Mouse (Mus musculus): Measurements from ENCODE around the gene Rxra. TPM values are rescaled to one million over a fixed set of nuclear protein-coding genes. Genes with fewer than 3 reads are reported as not detected.

Rxra gene
- total and polyA plus RNA-seq, 3 experiments, result 2.1 to 5.5 (median 2.4) TPM

DNA sequence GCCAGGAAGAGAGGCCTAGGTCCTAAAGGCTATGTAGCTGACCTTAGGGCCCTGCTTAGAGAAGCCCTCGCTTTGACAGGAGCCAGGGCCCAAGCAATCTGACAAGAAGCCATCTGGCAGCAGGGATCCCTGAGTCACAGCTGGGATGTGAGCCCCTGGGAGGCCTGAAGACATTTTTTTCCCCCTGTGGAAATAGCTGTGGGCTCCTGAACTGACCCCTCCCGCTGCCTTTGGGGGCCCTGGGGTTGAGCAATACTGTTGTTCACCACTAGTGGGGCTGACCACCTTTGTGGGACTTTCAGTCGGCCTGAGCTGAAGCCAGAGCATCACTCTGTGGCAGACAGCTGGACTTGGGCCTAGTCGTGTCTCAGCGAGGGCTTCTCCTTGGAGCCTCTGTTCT, 99.4 kb downstream of the Rxra start:
- Histone ChIP-seq H3K27me3 (replicated peaks) (peaks cover 95% of the 10 kb centered on the region), H3K36me3 (replicated peaks in 1 of 2; ENCODE audit: control insufficient read depth in 1 of 2, insufficient read depth in 1 of 2, low read length in 1 of 2) (no peaks in the 10 kb centered on the region), H3K4me2 (ENCODE audit: insufficient read depth, low read depth, poor library complexity, severe bottlenecking) (no peak overlapping the region), H3K9me3 (replicated peaks; ENCODE audit: low read length) (no peaks in the 10 kb centered on the region), H3K27ac (ENCODE audit: insufficient read depth, low read depth) (no peak overlapping the region), H3K4me3 (replicated peaks in 1 of 3; ENCODE audit: low read depth in 2 of 3, low read length in 2 of 3, poor library complexity in 1 of 3) (no peak overlapping the region), H3K4me1 (ENCODE audit: control insufficient read depth in 1 of 2, insufficient read depth in 2 of 2) (peaks cover under 1 to 2% of the 10 kb centered on the region in 2 experiments; a peak in 1 of 4 replicates), H3K79me2 (replicated peaks; ENCODE audit: control insufficient read depth, extremely low read depth, insufficient read depth, poor library complexity, severe bottlenecking) (no peaks in the 10 kb centered on the region), H3K9ac (ENCODE audit: insufficient read depth, low read depth) (no peak overlapping the region)
- no peak for DNase-seq (ENCODE audit: extremely low read depth)
- no peak for TF ChIP-seq ZC3H11A (IDR thresholded peaks at IDR 0.05; ENCODE audit: low read depth, low read length)
- no peak for TF ChIP-seq EP300 (IDR thresholded peaks at IDR 0.05; ENCODE audit: low read length)
- no peak for TF ChIP-seq CHD2 (IDR thresholded peaks at IDR 0.05; ENCODE audit: low read length)
- no peak for TF ChIP-seq MAX (IDR thresholded peaks at IDR 0.05; ENCODE audit: low read length)
- no peak for TF ChIP-seq HCFC1 (IDR thresholded peaks at IDR 0.05; ENCODE audit: low read depth, low read length)
- TF ChIP-seq RAD21 (IDR thresholded peaks at IDR 0.05; ENCODE audit: low read depth, low read length), result no peak
- TF ChIP-seq SIN3A (IDR thresholded peaks at IDR 0.05; ENCODE audit: low read length), result no peak
- no peak for TF ChIP-seq JUN (IDR thresholded peaks at IDR 0.05; ENCODE audit: insufficient read depth, low read depth, low read length)
- no peak for TF ChIP-seq NRF1 (IDR thresholded peaks at IDR 0.05; ENCODE audit: low read depth, low read length)
- no peak for TF ChIP-seq MYC (IDR thresholded peaks at IDR 0.05; ENCODE audit: low read depth, low read length)
- TF ChIP-seq POLR2A (IDR thresholded peaks at IDR 0.05; ENCODE audit: low read depth, low read length), result no peak
- TF ChIP-seq E2F4 (IDR thresholded peaks at IDR 0.05; ENCODE audit: insufficient replicate concordance, low read depth, low read length), result no peak
- dilution Hi-C loops (cut with MboI; ENCODE audit: extremely low pct_ligation_motif_present, extremely low pct_unique_long_range_greater_than_20kb, low sequenced_read_pairs) (no loop called here), in situ Hi-C loops (cut with MboI; ENCODE audit: low pct_ligation_motif_present, low pct_unique_long_range_greater_than_20kb, low sequenced_read_pairs) (loop anchor here (10.0 kb wide), 1 partner anchor 199 kb away; no protein-coding TSS in a partner anchor)

DNA sequence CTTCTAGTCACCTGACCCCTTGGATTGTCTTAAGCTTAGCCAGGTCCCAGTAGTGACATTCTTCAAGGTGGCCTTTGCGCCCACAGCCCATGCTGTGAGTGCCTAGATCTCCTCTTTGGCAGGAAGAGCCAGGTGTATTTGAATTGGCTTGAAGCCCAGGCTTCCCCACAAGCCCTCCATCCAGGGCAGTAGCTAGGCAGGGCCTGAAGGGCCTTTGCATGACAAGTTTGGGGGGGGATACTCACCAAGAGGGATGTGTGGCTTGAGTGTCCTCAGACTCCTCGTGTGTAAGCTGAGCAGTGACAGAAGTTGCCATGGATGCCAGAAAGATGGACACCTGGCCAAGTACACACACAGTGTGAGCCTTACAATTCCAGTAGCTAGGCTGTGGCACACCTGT, 101.5 kb downstream of the Rxra start:
- Histone ChIP-seq H3K27ac (ENCODE audit: insufficient read depth, low read depth) (no peak overlapping the region), H3K4me1 (ENCODE audit: control insufficient read depth in 1 of 2, insufficient read depth in 2 of 2) (peaks cover 2 to 3% of the 10 kb centered on the region in 2 experiments; a peak in 1 of 4 replicates), H3K9ac (ENCODE audit: insufficient read depth, low read depth) (no peak overlapping the region), H3K4me2 (ENCODE audit: insufficient read depth, low read depth, poor library complexity, severe bottlenecking) (no peak overlapping the region), H3K79me2 (replicated peaks; ENCODE audit: control insufficient read depth, extremely low read depth, insufficient read depth, poor library complexity, severe bottlenecking) (no peaks in the 10 kb centered on the region), H3K4me3 (replicated peaks in 1 of 3; ENCODE audit: low read depth in 2 of 3, low read length in 2 of 3, poor library complexity in 1 of 3) (no peak overlapping the region), H3K27me3 (replicated peaks) (peaks cover 96% of the 10 kb centered on the region), H3K9me3 (replicated peaks; ENCODE audit: low read length) (peaks cover 5% of the 10 kb centered on the region), H3K36me3 (replicated peaks in 1 of 2; ENCODE audit: control insufficient read depth in 1 of 2, insufficient read depth in 1 of 2, low read length in 1 of 2) (no peaks in the 10 kb centered on the region)
- DNase-seq (ENCODE audit: extremely low read depth), result no peak
- TF ChIP-seq TCF12 (IDR thresholded peaks at IDR 0.05; ENCODE audit: low read depth, low read length), result no peak
- in situ Hi-C loops (cut with MboI; ENCODE audit: low pct_ligation_motif_present, low pct_unique_long_range_greater_than_20kb, low sequenced_read_pairs), result loop anchor here (10.0 kb wide), 1 partner anchor 197 kb away; no protein-coding TSS in a partner anchor
- dilution Hi-C loops (cut with MboI; ENCODE audit: extremely low pct_ligation_motif_present, extremely low pct_unique_long_range_greater_than_20kb, low sequenced_read_pairs), result no loop called here

DNA sequence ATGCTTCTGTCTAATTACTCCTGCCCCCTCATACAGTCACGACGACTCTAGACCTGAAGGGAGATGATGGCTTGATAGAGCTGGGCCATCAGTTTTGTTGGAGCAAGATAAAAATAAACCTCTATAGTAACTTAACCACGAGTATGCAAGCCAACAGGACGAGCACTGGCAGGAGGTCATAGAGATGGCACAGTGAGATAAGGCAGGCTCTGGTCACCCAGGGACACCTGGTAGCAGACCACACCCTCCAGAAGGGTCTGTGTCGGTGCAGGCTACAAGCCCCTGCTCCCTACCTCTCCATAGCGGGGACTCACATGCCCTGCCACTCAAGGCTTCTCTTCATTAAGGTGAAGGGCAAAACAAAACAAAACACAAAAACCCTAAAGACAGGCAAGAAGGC, 102.0 kb downstream of the Rxra start:
- in situ Hi-C loops (cut with MboI; ENCODE audit: low pct_ligation_motif_present, low pct_unique_long_range_greater_than_20kb, low sequenced_read_pairs), result loop anchor here (10.0 kb wide), 1 partner anchor 197 kb away; no protein-coding TSS in a partner anchor
- H3K4me1 ChIP-seq (ENCODE audit: control insufficient read depth in 1 of 2, insufficient read depth in 2 of 2), result peaks cover 2 to 3% of the 10 kb centered on the region in 2 experiments; a peak in 1 of 4 replicates
- TF ChIP-seq KAT2A (IDR thresholded peaks at IDR 0.05; ENCODE audit: insufficient replicate concordance, low read length) (no peak), POLR2A (IDR thresholded peaks at IDR 0.05; ENCODE audit: low read depth, low read length) (no peak), ETS1 (conservative IDR thresholded peaks at IDR 0.05; ENCODE audit: low read depth, low read length) (no peak), RCOR1 (conservative IDR thresholded peaks at IDR 0.05; ENCODE audit: low read depth, low read length) (no peak), HCFC1 (IDR thresholded peaks at IDR 0.05; ENCODE audit: low read depth, low read length) (no peak), IRF4 (IDR thresholded peaks at IDR 0.05; ENCODE audit: low read depth, low read length) (no peak), MAX (IDR thresholded peaks at IDR 0.05; ENCODE audit: low read length) (no peak), SMC3 (IDR thresholded peaks at IDR 0.05; ENCODE audit: low read depth, low read length) (no peak), NELFE (IDR thresholded peaks at IDR 0.05; ENCODE audit: low read depth, low read length) (no peak), ELF1 (IDR thresholded peaks at IDR 0.05; ENCODE audit: low read depth, low read length) (no peak), BHLHE40 (IDR thresholded peaks at IDR 0.05; ENCODE audit: low read depth, low read length) (no peak), SIN3A (IDR thresholded peaks at IDR 0.05; ENCODE audit: low read length) (no peak), MEF2A (IDR thresholded peaks at IDR 0.05; ENCODE audit: borderline replicate concordance, low read depth, low read length) (no peak), MAFK (IDR thresholded peaks at IDR 0.05; ENCODE audit: insufficient replicate concordance, low read length) (no peak), RAD21 (IDR thresholded peaks at IDR 0.05; ENCODE audit: low read depth, low read length) (no peak), USF1 (IDR thresholded peaks at IDR 0.05; ENCODE audit: low read depth, low read length) (no peak), GABPA (IDR thresholded peaks at IDR 0.05; ENCODE audit: insufficient replicate concordance, low read depth, low read length) (no peak), ZNF384 (IDR thresholded peaks at IDR 0.05; ENCODE audit: low read depth, low read length) (no peak)

More for the DNA sequence above, 102.0 kb downstream of the Rxra start:
- Histone ChIP-seq H3K27me3 (replicated peaks) (peaks cover 95% of the 10 kb centered on the region), H3K79me2 (replicated peaks; ENCODE audit: control insufficient read depth, extremely low read depth, insufficient read depth, poor library complexity, severe bottlenecking) (no peaks in the 10 kb centered on the region), H3K4me3 (replicated peaks in 1 of 3; ENCODE audit: low read depth in 2 of 3, low read length in 2 of 3, poor library complexity in 1 of 3) (no peak overlapping the region), H3K36me3 (replicated peaks in 1 of 2; ENCODE audit: control insufficient read depth in 1 of 2, insufficient read depth in 1 of 2, low read length in 1 of 2) (no peaks in the 10 kb centered on the region), H3K9ac (ENCODE audit: insufficient read depth, low read depth) (no peak overlapping the region), H3K4me2 (ENCODE audit: insufficient read depth, low read depth, poor library complexity, severe bottlenecking) (no peak overlapping the region), H3K9me3 (replicated peaks; ENCODE audit: low read length) (peaks cover 7% of the 10 kb centered on the region), H3K27ac (ENCODE audit: insufficient read depth, low read depth) (no peak overlapping the region)
- dilution Hi-C loops (cut with MboI; ENCODE audit: extremely low pct_ligation_motif_present, extremely low pct_unique_long_range_greater_than_20kb, low sequenced_read_pairs), result no loop called here
- DNase-seq (ENCODE audit: extremely low read depth), result no peak

Measured in CH12.LX (cell line).